Mouse (Mus musculus) intestine, postnatal 0 days (tissue): ENCODE data around the gene Ddah1. TPM values are rescaled to one million over a fixed set of nuclear protein-coding genes. Genes with fewer than 3 reads are reported as not detected.
A peak's percentile ranks its signal among the peaks of the same experiment; 100 is the strongest.

Source experiments
- ATAC-seq: fragments of 200-750 bp; cut with Nextera tagmentation; 2 replicates; pipeline ENCODE4 v1.8.0; 2017; ENCODE audit warnings: mild to moderate bottlenecking, moderate TSS enrichment, moderate library complexity
- H3K27ac ChIP-seq: fragments of 300-500 bp; sonication (generic); 2 replicates; pipeline ENCODE4 v1.5.1; 2014; ENCODE audit warnings: mild to moderate bottlenecking, low read depth, low read length, moderate library complexity
- H3K27me3 ChIP-seq: fragments of 300-500 bp; sonication (generic); replicated peaks from 2 replicates; pipeline ENCODE4 v1.6.1; 2014; ENCODE audit warnings: low read length, mixed read lengths; ENCODE audit not compliant: control insufficient read depth, insufficient read depth
- H3K36me3 ChIP-seq: fragments of 300-500 bp; sonication (generic); 2 replicates; pipeline ENCODE4 v1.6.1; 2014; ENCODE audit warnings: mild to moderate bottlenecking, moderate library complexity; ENCODE audit not compliant: control insufficient read depth, insufficient read depth
- H3K4me1 ChIP-seq: fragments of 300-500 bp; sonication (generic); replicated peaks from 2 replicates; pipeline ENCODE4 v1.6.1; 2014; ENCODE audit warnings: antibody characterized with exemption, low read length, mixed read lengths; ENCODE audit not compliant: control insufficient read depth, insufficient read depth
- H3K4me2 ChIP-seq: fragments of 300-500 bp; sonication (generic); replicated peaks from 2 replicates; pipeline ENCODE4 v1.6.1; 2014; ENCODE audit warnings: low read depth, mild to moderate bottlenecking, moderate library complexity
- H3K4me3 ChIP-seq: fragments of 300-500 bp; sonication (generic); 2 replicates; pipeline ENCODE4 v1.5.1; 2014; ENCODE audit warnings: low read depth, low read length
- H3K9ac ChIP-seq: fragments of 300-500 bp; sonication (generic); 2 replicates; pipeline ENCODE4 v1.6.1; 2014; ENCODE audit warnings: mild to moderate bottlenecking, low read depth, low read length
- H3K9me3 ChIP-seq: fragments of 300-500 bp; sonication (generic); 2 replicates; pipeline ENCODE4 v1.6.1; 2016; ENCODE audit warnings: mixed run types; ENCODE audit not compliant: control insufficient read depth
- CTCF ChIP-seq: sonication (generic); IDR thresholded peaks from 2 replicates; pipeline ENCODE4 v1.5.1; 2016; ENCODE audit warnings: low read depth, mild to moderate bottlenecking, control low read depth, antibody characterized with exemption, moderate library complexity
- WGBS: fragments of 180-500 bp; shearing (Covaris S2); extraction: QIAGEN DNeasy Blood & Tissue Kit; methylation state at CpG from one replicate; pipeline ENCODE4 v1.1.7; 2014; 5-methylcytosine and 5-hydroxymethylcytosine counted together
- polyA plus RNA-seq: library from polyadenylated mRNA; unstranded; fragments of >200 nt; fragmentation: Nextera tagmentation; extraction: Ambion mirVana; gene quantifications from 2 replicates; pipeline ENCODE4 v1.2.1, GENCODE M21; 2015

The Ddah1 gene
- polyA plus RNA-seq, 1 experiment from 2014 or later, result 25.9 TPM

- 80% methylated on average over 4 of the region's 4 CpGs for WGBS
- H3K36me3 ChIP-seq, result no peaks in the 10 kb centered on the region
- H3K4me1 ChIP-seq, result no peaks in the 10 kb centered on the region; the same call in 1 of the 2 replicates
- no peaks in the 10 kb centered on the region for H3K9me3 ChIP-seq
- no peak for TF ChIP-seq CTCF
- no peaks in the 10 kb centered on the region for H3K27me3 ChIP-seq
- no peak overlapping the region for H3K27ac ChIP-seq
- ATAC-seq, result no peak
- H3K9ac ChIP-seq, result no peak overlapping the region
- H3K4me3 ChIP-seq, result no peak overlapping the region
- no peak overlapping the region for H3K4me2 ChIP-seq
These were observed 47.4 kb downstream of the Ddah1 start for GRCm38 (mm10) chr3:145805848-145806247.

- WGBS, result 51% methylated on average over 5 of the region's 5 CpGs
- no peak overlapping the region for H3K9ac ChIP-seq
- H3K36me3 ChIP-seq, result no peaks in the 10 kb centered on the region
- H3K27ac ChIP-seq, result no peak overlapping the region
- no peaks in the 10 kb centered on the region for H3K27me3 ChIP-seq
- H3K9me3 ChIP-seq, result no peaks in the 10 kb centered on the region
- no peak for TF ChIP-seq CTCF
- H3K4me1 ChIP-seq, result no peaks in the 10 kb centered on the region; the same call in 1 of the 2 replicates
- no peak for ATAC-seq
- no peak overlapping the region for H3K4me3 ChIP-seq
- H3K4me2 ChIP-seq, result no peak overlapping the region
These were observed 48.0 kb downstream of the Ddah1 start for GRCm38 (mm10) chr3:145806502-145806901.

- no peak for TF ChIP-seq CTCF
- Histone ChIP-seq H3K27ac (peak overlapping the region; percentile 70; the same call in 1 of the 2 replicates), H3K4me1 (peaks cover 15% of the 10 kb centered on the region), H3K9me3 (no peaks in the 10 kb centered on the region), H3K4me3 (no peak overlapping the region), H3K9ac (no peak overlapping the region), H3K27me3 (no peaks in the 10 kb centered on the region), H3K36me3 (no peaks in the 10 kb centered on the region), H3K4me2 (peak overlapping the region; percentile 32)
- peak; percentile 77 for ATAC-seq
- WGBS, result 27% methylated on average over 1 of the region's 1 CpGs
These were observed 58.3 kb downstream of the Ddah1 start for GRCm38 (mm10) chr3:145816807-145817206.

- Histone ChIP-seq H3K9ac (no peak overlapping the region), H3K27me3 (no peaks in the 10 kb centered on the region), H3K9me3 (no peaks in the 10 kb centered on the region), H3K4me3 (no peak overlapping the region), H3K36me3 (no peaks in the 10 kb centered on the region), H3K4me1 (peaks cover 15% of the 10 kb centered on the region), H3K27ac (peak overlapping the region; percentile 70), H3K4me2 (peak overlapping the region; percentile 32; the same call in 1 of the 2 replicates)
- TF ChIP-seq CTCF, result no peak
- peak; percentile 28; the same call in 1 of the 2 replicates for ATAC-seq
- WGBS, result 40% methylated on average over 6 of the region's 6 CpGs
These were observed 58.8 kb downstream of the Ddah1 start for GRCm38 (mm10) chr3:145817276-145817675.

- peak; percentile 50; the same call in 1 of the 2 replicates for ATAC-seq
- H3K4me3 ChIP-seq, result no peak overlapping the region
- H3K9ac ChIP-seq, result no peak overlapping the region
- H3K27me3 ChIP-seq, result no peaks in the 10 kb centered on the region
- H3K4me1 ChIP-seq, result peaks cover 15% of the 10 kb centered on the region
- H3K4me2 ChIP-seq, result no peak overlapping the region
- no peak overlapping the region for H3K27ac ChIP-seq
- 36% methylated on average over 2 of the region's 2 CpGs for WGBS
- TF ChIP-seq CTCF, result no peak
- H3K36me3 ChIP-seq, result no peaks in the 10 kb centered on the region
- no peaks in the 10 kb centered on the region for H3K9me3 ChIP-seq
These were observed 62.0 kb downstream of the Ddah1 start for GRCm38 (mm10) chr3:145820439-145820838.

- H3K4me2 ChIP-seq, result no peak overlapping the region
- no peaks in the 10 kb centered on the region for H3K36me3 ChIP-seq
- no peak for ATAC-seq
- no peak overlapping the region for H3K4me3 ChIP-seq
- no peak overlapping the region for H3K27ac ChIP-seq
- H3K27me3 ChIP-seq, result no peaks in the 10 kb centered on the region
- TF ChIP-seq CTCF, result peak; percentile 49
- no peak overlapping the region for H3K9ac ChIP-seq
- WGBS, result 99% methylated on average over 2 of the region's 2 CpGs
- no peaks in the 10 kb centered on the region for H3K9me3 ChIP-seq
- peaks cover 15% of the 10 kb centered on the region for H3K4me1 ChIP-seq
These were observed 62.5 kb downstream of the Ddah1 start for GRCm38 (mm10) chr3:145820938-145821337.

- 56% methylated on average over 4 of the region's 4 CpGs for WGBS
- Histone ChIP-seq H3K9ac (no peak overlapping the region), H3K27me3 (no peaks in the 10 kb centered on the region), H3K9me3 (no peaks in the 10 kb centered on the region), H3K36me3 (no peaks in the 10 kb centered on the region), H3K4me2 (no peak overlapping the region), H3K27ac (no peak overlapping the region), H3K4me3 (no peak overlapping the region), H3K4me1 (peaks cover 4% of the 10 kb centered on the region)
- ATAC-seq, result no peak
- no peak for TF ChIP-seq CTCF
These were observed 63.7 kb downstream of the Ddah1 start for GRCm38 (mm10) chr3:145822201-145822600.
